Mouse (Mus musculus): ENCODE measurements around the gene Fam19a2.
A peak's percentile ranks its signal among the peaks of the same experiment; 100 is the strongest.

Gene Fam19a2

DNA sequence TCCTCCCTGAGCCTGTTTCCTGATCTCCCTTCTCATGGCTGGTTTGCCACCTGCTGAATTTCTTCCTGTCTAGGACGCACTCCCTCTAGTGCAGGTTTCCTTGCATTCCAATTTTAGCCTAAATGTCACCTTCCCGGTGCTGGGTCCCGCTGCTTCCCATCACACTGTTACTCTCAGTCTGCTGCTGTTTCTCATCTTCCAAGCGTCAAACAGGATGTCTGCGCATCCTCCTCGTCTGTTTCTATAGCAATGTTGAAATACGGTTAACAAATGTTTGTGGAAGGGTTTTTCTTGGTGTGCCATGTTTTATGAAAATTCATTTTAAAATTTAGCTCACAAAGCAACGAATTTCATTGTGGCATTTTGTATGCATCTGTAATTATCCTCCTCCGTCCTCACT lies 131.6 kb downstream of the Fam19a2 start:
- no peak for DNase-seq

DNA sequence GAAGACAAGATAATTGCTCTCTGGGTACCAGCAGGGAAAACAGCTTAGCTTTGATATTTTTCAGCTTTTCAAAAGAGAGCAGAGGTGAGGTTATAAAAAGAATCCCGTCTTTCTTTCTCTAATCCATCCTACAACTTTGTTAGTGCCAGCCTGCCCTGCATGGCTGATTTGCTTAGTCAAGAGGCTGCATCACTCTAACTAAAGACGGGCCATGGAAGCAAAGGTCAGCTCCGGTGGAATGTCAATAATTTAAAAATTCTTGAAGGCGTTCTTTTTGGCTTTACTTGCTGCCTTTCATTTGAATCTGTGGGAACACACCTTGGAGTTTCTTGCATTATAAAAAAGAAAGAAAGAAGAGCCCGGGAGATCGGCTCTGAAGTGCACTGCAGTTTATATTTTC lies 134.3 kb downstream of the Fam19a2 start:
- no peak for DNase-seq

DNA sequence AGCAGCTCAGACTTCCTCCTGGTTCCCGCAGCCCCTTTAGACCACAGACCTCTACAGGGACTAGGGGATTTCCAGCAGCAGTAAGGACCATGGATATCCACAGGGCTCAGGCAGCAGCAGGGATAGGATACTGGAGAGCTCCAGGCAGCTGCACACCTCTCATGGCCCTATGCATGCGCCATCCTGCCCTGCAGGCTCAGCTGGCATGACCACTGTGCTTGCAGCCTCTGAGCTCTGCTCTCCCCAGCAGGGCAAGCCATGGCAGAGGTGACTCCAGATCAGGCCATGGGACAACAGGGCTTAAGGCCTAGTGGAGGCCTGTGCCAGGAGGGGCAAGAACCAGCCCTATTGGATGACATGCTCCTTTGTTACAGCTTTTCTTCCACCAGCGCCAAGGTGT lies 137.4 kb downstream of the Fam19a2 start:
- DNase-seq: no peak

DNA sequence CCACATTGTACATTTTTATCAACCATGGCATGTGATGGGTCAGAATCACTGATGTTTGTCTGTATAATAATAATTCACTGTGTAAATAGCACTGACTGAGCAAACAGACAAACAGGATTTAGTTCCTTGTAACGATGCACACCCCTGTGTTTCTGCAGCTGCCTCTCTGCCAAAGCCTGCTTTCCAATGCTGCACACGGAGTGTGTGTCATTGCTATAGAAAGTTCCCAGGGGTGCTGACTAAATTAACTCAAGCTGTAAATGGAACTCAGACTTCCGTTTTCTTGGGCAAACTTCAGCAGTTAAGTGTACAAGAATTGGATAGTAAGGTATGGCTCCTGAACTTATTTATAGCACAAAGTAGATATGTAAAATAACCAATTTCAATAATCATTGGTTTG lies 138.7 kb downstream of the Fam19a2 start:
- DNase-seq: no peak

DNA sequence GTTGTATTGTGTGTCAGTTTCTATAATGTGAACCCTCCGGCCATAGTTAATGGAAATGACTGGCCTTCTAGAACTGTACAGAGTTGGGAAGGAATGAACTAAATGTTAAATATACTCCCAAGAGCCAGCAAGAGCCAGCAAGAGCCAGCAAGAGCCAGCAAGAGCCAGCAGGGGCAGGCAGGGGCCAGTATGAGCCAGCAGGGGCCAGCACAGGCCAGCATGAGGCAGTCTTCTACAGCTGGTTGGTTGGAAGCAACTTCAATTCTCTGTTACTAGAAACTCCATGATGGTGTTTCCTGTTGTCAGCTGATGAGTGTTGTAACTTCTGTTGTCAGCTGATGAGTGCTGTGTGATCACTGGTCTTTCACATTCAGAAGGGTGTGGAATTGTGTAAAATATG lies 151.2 kb downstream of the Fam19a2 start:
- DNase-seq: no peak

DNA sequence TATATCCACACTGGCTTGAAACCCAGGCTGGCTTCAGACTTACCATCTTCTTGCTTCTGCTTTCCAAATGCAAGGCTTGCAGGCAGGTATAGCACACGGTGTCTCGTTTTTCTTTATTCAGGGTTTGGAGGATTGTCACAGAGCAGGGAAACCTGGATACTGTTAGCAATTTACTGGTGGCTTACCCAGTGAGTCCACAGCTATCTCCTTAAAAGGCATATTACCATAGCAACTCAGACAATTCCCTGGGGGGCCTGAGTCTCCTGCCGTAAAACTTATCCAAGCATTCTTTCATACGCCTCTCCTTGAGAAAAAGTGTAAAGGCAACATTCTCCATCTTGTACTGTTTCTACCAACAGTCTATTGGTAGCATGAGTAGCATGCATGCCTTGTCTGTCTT lies 152.2 kb downstream of the Fam19a2 start:
- DNase-seq: no peak

DNA sequence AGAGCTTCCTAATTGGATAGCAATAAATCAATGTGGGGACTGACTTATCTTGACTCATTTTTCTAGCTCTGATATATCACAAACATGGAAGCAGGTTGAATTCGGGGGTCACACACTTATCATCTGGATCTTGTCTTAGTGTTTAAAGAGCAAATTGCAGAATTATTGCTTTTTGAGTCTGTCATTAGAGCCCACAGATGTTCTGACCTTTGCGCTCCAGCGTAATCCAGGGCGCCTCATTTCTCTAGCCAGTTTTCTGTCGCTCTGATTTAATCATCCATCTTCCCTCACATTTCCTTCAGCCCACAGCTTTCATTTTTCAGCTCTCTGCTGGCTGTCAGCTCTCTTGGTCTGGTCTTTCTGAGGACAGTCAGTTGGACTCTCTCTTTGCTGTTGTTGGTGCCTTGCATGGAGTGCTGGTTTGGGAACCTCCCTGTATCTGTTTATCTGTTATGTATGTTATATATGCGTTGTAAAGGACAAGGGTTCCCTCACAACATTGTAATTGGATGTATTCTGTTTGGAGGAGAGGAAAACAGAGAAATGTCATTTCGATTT lies 154.9 kb downstream of the Fam19a2 start:
- DNase-seq: no peak

DNA sequence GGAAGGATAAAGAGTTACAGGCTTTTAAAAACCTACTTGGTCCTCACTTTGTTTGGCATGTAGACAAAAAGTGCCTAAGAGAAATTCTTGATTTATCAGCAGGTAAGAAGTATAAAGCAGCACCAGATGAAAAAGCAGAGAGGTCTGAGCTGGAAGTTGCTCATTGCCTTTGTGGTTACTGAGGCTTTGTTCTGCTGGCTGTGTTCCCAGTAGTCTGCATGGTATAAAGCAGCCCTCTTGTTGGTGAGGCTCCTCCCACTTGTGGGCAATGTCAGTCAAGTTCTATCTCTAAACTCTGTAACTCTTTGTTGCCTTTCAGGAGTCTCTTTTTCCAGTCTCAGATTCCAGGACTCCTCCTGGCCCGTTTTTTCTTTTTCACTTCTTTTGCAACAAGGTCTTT lies 156.5 kb downstream of the Fam19a2 start:
- DNase-seq: no peak

DNA sequence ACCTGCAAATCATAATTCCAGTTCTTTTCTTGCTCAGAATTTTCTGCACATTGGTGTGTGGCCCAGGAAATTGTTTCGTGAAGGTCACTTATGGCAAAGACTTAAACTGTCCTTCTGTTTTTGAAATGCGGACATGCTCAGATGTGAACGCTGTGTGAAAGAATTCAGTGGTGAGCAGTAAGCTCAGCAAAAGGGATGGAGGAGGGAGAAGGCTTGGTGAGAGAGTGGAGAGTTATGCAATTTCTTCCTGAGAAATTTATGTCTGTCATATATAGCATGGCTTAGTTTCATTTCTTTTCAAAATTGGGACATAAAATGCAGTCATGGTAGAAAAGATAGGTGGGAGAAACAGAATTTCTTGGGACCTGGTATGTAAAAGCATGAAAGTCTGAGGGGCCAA lies 160.7 kb downstream of the Fam19a2 start:
- no peak for DNase-seq

DNA sequence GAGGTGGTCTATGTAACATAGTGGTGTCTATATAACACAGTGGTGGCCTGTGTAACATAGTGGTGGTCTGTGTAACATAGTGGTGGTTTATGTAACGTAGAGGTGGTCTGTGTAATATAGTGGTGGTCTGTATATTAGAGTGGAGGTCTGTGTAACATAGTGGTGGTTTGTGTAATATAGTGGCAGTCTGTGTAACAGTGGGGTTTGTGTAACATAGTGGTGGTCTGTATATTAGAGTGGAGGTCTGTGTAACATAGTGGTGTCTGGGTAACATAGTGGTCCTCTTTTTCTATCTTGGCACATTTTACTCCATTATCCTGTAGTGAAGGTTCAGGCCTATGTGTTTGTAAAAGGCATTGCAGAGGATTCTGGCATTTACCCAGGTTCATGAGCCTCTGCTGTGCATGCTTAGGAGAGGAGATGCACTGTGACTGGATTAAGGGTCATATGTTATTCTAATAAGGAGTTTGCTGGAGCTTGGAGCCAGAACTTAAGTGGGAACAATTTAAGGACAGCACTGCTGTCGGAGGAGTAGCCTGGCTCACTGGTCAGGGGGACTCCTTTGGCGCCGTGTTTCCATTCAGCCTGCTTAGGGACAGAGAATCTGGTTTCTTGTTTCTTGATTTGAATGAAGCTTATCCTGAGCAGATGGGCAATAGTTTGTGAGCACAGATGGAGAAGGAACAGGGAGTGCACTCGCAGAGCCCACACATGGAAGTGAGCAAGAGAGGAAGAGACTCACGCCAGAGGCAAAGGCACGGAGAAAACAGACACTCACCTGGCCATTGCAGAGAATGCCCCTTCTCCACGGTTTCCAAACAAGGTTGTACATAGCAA lies 162.9 kb downstream of the Fam19a2 start:
- DNase-seq: peak; percentile 3

DNA sequence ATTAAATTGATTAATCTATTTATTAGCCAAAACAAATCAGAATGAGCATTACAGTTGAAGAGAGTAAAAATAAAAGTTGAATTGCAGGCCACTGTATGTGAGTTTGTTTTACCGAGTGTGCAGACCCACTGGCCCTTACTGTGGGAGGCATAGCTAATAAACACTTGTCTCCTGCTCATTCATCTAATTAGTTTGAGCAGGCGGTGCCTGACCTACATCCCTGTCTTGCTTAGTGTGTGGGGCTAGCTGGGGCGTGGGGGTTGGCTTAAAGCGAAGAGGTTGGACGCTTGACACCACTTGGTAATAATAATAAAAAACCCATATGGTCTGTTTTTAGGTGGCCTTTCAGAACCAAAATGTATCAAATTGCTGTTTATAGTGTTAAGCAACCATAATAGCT lies 167.8 kb downstream of the Fam19a2 start:
- no peak for DNase-seq

DNA sequence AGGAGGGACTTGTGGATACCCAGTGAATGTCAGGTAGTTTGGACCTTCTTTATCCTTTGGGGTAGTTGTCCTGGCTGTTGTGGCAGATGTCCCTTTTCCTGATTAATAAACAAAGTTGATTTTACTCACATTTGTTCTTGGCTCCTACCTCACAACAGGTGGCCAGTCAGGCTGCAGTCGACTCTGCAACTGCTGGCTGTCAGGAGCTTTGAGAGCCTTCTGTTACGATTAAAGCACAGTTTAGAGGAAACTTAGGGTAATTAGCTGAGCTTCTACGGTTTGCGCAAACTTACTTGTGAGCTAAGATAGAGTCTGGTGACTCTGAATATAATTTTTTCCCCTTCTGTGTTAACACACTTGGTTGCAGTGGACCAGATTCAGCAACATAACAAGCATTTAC lies 173.8 kb downstream of the Fam19a2 start:
- no peak for DNase-seq

DNA sequence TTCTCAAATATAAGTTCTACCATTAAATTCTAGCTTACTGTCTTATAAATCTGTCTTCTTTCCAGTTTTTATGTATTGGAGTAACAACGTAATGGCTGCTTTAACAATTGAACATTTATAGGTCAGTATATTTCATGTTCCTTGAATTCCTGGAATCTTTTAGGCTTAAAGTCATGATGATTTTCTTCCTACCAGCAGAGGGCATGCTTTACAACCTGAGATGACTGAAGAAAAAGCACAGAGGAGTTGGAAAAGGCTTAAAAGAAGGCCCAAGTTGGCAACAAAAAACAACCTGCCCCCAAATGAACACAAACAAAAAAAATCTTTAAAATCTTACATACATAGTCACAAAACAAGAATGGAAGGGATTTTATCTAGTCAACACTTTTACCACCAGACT lies 193.0 kb downstream of the Fam19a2 start:
- DNase-seq: no peak

DNA sequence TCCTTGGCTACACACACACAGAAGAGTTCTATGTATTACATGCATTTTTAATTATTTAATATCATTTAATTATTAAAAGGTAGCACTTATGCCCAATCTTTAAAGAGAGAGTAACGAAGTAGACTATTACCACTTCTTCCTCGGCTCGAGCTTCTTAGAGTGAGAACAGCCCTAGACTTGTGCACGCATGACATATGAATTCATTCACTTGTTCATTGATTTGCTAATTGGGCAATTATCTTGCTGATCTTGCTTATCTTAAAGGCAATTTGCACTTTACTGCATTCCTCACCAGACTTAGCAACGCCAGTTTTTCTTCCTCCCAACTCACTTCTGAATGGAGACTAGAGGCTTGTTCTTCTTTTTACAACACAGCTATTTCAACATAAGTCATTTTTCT lies 196.7 kb downstream of the Fam19a2 start:
- DNase-seq: no peak

DNA sequence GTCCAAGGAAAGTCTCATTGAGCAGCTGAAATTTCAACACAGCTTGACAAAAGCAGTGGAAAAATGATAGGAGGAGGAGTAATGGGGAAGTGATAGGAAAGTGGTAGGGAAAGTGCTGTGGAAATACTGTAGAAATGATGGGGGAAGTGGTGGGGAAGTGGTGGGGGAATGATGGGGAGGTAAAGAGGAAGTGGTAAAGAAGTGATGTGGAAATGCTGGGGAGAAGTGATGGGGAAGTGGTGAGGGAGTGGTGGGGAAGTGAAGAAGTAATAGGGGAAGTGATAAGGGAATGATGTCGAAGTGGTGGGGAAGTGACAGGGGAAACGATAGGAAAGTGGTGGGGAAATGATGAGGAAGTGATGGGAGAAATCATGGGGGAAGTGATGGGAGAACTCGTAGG lies 198.5 kb downstream of the Fam19a2 start:
- DNase-seq: no peak

DNA sequence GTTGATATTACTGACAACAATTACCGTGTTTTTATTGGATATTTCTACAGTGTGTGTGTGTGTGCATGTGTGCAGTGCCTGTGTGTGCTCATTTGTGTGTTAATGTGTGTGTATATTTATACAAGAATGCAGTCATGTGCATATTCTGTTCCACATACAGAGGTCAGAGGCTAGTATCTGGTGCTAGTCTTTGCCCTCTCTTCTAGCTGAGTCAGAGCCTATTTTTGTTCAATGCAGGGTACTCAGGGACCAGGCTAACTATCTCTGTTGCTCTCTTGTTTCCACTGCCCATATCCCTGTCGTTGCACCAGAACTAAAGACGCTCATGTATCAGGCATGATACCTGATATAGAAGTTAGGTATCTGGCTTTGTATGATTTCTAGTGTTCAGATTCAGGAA lies 251.0 kb downstream of the Fam19a2 start:
- DNase-seq: no peak

DNA sequence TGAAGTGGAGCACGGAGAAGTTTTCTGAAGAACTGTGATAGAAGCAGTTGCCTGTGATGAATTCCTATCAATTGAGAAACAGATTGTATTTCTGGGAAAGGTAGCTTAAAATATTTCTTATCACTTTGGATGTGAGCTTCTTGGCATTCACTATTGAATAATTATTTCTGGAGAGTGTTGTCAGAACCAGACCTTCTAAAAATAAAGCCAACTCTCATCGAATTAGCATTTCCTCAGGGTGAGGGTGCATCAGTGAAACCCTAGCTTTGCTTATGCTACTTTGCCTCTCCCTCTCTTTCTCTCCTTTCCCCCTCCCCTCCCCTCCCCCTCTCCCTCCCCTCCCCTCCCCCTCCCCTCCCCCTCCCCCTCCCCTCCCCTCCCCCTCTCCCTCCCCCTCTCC lies 256.8 kb downstream of the Fam19a2 start:
- DNase-seq: no peak

DNA sequence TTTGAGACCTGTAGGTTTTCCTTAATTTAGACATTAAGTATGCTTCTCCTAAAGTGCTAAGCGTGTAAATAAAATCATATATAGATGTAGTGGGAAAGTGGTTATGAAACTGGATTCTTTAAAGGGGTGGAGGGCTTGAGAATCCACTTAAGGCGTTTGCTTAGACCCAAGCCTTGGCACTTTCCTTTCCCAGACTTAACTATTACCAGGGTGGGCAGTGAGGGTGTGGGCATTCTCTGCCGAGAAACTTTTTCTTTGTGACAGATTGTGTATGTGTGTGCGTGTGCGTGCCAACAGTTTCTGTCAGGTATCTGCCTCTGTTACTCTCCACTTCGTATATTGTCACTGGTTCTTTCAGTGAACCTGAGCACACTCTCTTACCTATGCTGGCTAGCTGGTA lies 257.4 kb downstream of the Fam19a2 start:
- no peak for DNase-seq

DNA sequence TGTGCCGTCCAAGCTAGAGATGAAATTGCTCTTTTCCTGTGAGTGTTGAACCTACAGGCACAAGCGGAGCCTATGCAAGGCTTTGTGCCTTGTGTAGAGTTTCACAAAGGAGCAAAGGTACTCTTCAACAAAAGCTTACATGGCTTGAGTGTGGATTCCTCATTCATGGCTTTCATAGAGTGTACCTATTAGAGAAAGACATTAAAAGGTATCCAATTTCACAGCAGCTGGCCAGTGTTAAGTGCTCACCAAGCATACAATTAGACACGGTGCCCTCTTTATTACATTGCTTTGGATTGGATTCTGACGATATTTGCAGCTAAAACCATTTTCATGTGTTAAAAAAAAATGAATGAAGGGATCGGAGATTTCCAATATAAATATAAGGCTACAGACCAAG lies 261.6 kb downstream of the Fam19a2 start:
- no peak for DNase-seq

DNA sequence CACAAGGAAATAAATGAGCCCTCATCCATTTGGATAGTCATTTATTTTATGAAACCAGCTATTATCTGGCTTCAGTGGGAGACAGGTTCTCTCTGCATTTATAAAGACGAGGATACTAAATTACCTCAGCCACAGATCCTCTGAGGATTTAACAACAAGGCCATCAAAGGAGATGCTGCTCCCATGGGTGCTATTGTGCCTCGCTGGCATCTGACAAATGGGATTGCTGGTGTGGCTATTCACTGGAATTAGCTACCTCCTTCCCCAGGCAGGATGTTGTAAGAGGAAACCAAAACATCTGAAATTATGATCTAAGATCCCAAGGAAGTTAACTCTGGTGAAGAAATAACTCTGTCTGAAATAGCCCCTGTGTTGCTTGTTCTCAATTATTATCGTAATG lies 262.3 kb downstream of the Fam19a2 start:
- DNase-seq: no peak

DNA sequence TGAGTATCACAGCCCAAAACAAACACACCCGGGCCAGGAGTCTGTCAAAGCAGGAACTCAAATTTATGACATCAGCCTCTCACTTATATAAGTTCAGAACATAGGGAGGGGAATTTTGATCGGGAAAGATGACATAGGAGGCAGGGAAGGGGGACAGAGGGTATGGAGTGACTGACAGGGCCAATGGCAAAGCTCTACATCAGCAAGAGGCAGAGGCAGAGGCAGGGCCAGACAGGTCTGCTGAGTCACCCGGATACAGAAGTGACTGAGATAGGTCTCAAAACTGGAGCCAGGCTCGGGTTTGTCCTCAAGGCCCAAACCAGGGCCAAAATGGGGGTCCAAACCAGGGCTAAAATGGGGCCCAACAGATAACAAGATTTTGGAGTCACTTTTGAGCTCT lies 272.3 kb downstream of the Fam19a2 start:
- DNase-seq: no peak

DNA sequence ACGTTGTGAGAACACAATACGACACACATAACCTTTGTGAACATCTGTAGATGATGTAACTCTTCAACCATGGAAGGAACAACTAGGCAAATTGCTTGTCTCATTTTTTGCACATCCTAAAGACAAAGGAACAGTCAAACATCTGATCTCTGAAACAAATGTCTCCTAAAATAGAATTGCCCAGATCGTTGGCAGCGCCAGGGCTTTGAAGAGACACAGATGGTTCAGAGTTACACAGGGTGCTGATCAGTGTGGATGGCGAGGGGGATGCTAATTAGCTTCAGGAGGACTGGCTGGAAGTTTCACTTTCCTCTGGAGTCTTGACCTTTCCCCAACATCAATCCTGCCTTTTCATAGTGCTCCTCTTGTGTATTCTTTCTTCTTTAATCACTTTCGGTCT lies 284.6 kb downstream of the Fam19a2 start:
- no peak for DNase-seq

DNA sequence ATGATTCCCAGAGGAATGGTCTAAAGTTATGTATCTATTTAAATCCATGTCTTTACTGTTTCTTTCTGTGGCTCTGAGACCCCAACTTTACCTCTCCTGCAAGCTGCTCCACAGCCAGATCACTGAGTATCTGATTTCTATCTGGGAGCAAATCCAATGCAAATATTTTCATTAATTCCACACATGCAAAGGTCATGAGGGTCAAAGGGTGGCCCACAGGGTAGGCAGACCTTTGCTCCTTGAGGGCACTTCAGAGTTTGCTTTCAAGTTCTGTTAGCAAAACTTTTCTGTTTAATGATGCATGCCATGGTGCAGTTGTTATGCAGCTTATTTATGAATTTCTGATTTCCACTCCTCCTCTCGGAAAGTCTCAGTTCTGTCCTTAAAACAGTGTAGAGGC lies 303.9 kb downstream of the Fam19a2 start:
- DNase-seq: no peak

DNA sequence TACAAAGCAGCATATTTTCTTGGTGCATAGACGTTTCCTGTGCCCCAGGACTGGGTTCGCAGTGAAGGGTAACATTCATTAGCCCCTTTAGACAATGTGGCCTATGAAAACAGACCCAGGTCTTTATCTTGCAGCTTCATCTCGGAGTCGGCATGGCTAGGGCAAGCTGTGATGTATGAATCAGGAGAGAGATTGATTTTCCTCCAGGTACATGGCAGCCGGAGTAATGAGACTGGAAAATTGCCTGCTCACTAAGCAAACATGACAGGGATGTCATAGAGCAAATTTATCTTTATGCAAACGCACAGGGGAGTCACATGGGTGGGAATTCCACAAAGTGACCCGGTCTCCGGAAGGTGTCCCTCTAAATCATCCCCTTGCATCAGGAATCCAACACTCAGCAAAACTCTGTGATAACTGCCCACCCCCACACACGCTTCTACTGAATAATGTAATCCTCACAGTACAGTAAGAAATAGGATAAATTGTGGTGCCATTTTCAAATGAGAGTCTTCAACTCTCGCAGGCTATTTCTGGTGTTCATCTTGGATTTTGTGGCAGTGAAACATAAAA lies 306.9 kb downstream of the Fam19a2 start:
- DNase-seq: no peak
